Comparison of ENCODE assay signal across 15 mouse cellular contexts in the genomic region with DNA sequence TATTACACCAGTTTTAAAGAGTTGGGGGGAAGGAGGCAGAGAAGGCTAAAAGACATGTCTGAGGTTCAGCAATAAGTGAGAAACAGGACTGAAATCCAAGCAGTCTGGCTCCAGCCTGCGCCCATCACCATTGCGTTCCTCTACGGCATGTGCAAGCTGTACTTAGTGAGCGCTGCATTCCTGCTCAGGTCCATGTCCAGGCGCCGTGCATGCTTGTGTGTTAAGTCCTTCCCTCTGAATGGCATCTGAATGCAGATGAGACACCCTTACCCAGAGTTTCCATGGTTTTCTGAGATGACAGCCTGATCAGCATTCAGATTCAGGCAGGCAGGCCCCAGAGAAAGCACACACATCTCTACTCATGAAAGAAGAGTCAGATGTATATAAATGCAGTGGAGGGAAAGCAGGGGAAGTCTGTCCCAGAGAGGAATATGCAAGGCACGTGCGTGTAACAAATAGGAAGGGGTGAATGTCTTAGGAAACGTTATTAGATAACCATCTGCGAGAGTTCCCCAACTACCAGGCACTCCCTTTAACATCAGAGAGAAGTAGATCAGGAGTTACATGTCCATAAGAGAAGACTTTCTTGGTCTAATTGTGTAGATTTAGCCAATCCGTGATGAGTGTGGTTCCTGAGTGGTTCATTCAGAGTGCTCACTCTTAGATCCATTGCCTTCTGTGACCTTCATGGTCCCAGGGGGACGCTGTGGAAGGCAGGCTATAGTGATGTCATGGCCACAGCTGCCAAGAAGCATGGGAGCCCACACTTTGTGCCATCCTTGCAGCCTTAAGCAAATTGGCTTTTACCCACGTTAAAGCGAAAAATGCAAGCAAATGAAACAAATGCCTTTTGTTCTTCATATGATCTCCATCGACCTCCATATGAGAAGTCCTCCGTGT.
DNase-seq lines count a peak whose midpoint lies in the region; ATAC-seq and TF ChIP-seq lines count a peak whose summit lies in the region.
"Had no signal": no experiment of that assay in that cellular context is flagged by ENCODE, and none has a peak within 500 bp of the region (broad histone marks: within the 10 kb centered on the region; RNA-seq: fewer than 3 reads in every experiment).

No protein-coding gene starts in this region.

- no peaks in the 10 kb centered on the region for H3K36me3 ChIP-seq in embryonic facial prominence, embryonic 11.5 days (replicated peaks; ENCODE audit: control insufficient read depth, insufficient read depth, low read depth, low read length)
- H3K36me3 ChIP-seq in embryonic facial prominence, embryonic 10.5 days (replicated peaks) = no peaks in the 10 kb centered on the region
- H3K36me3 ChIP-seq in embryonic facial prominence, embryonic 12.5 days = no peaks in the 10 kb centered on the region
- H3K36me3 ChIP-seq in hindbrain, embryonic 13.5 days = no peaks in the 10 kb centered on the region
- no peaks in the 10 kb centered on the region for H3K36me3 ChIP-seq in midbrain, postnatal 0 days (ENCODE audit: insufficient read depth, low read length)
- H3K36me3 ChIP-seq in intestine, postnatal 0 days (ENCODE audit: control insufficient read depth, insufficient read depth) = no peaks in the 10 kb centered on the region
- H3K36me3 ChIP-seq: kidney, embryonic 15.5 days; liver, embryonic 12.5 days had no signal

- no peaks in the 10 kb centered on the region for H3K9me3 ChIP-seq in embryonic facial prominence, embryonic 11.5 days (replicated peaks; ENCODE audit: control insufficient read depth, low read length)
- H3K9me3 ChIP-seq in embryonic facial prominence, embryonic 10.5 days = no peaks in the 10 kb centered on the region
- peaks cover under 1% of the 10 kb centered on the region; the same call in 1 of the 2 replicates for H3K9me3 ChIP-seq in embryonic facial prominence, embryonic 12.5 days
- H3K9me3 ChIP-seq in hindbrain, embryonic 13.5 days = no peaks in the 10 kb centered on the region
- H3K9me3 ChIP-seq in midbrain, postnatal 0 days (ENCODE audit: low read length) = no peaks in the 10 kb centered on the region
- H3K9me3 ChIP-seq in intestine, postnatal 0 days (ENCODE audit: control insufficient read depth) = no peaks in the 10 kb centered on the region
- H3K9me3 ChIP-seq: kidney, embryonic 15.5 days had no signal

- no peaks in the 10 kb centered on the region for H3K27me3 ChIP-seq in embryonic facial prominence, embryonic 11.5 days (ENCODE audit: control insufficient read depth, insufficient read depth, low read length)
- H3K27me3 ChIP-seq in embryonic facial prominence, embryonic 10.5 days (replicated peaks; ENCODE audit: low read depth, poor library complexity, severe bottlenecking) = no peaks in the 10 kb centered on the region
- no peaks in the 10 kb centered on the region for H3K27me3 ChIP-seq in embryonic facial prominence, embryonic 12.5 days
- no peaks in the 10 kb centered on the region for H3K27me3 ChIP-seq in hindbrain, embryonic 13.5 days
- H3K27me3 ChIP-seq in midbrain, postnatal 0 days (ENCODE audit: insufficient read depth, low read length) = no peaks in the 10 kb centered on the region
- H3K27me3 ChIP-seq in intestine, postnatal 0 days (replicated peaks; ENCODE audit: control insufficient read depth, insufficient read depth, low read length) = no peaks in the 10 kb centered on the region
- H3K27me3 ChIP-seq: kidney, embryonic 15.5 days; liver, embryonic 12.5 days had no signal

- 69% methylated on average over 16 of the region's 16 CpGs for WGBS in embryonic facial prominence, embryonic 11.5 days
- 81% methylated on average over 16 of the region's 16 CpGs for WGBS in embryonic facial prominence, embryonic 10.5 days
- 74% methylated on average over 16 of the region's 16 CpGs for WGBS in embryonic facial prominence, embryonic 12.5 days
- WGBS in hindbrain, embryonic 13.5 days = 41% methylated on average over 16 of the region's 16 CpGs
- WGBS in midbrain, postnatal 0 days = 43% methylated on average over 16 of the region's 16 CpGs
- 85% methylated on average over 16 of the region's 16 CpGs for WGBS in intestine, postnatal 0 days

- TF ChIP-seq CTCF in midbrain, postnatal 0 days (IDR thresholded peaks at IDR 0.05) = no peak
- no peak for TF ChIP-seq CTCF in intestine, postnatal 0 days (IDR thresholded peaks at IDR 0.05; ENCODE audit: low read depth)

- 0 out of 2 replicates have a peak, but pooled peaks have one; percentile 16 for ATAC-seq in embryonic facial prominence, embryonic 11.5 days (replicated peaks; ENCODE audit: insufficient number of reproducible peaks, low FRiP score, low TSS enrichment, low read depth)
- ATAC-seq in embryonic facial prominence, embryonic 12.5 days (ENCODE audit: insufficient number of reproducible peaks, insufficient read depth, low FRiP score, low TSS enrichment) = no peak
- ATAC-seq in hindbrain, embryonic 13.5 days (ENCODE audit: low FRiP score) = peak; percentile 53; the same call in 1 of the 2 replicates
- no peak; the same call in 1 of the 2 replicates for ATAC-seq in midbrain, postnatal 0 days (ENCODE audit: low FRiP score)
- ATAC-seq in intestine, postnatal 0 days = no peak
- ATAC-seq: liver, embryonic 12.5 days had no signal

- DNase-seq in embryonic facial prominence, embryonic 11.5 days (ENCODE audit: low spot score) = no peak
- no peak for DNase-seq in embryonic facial prominence, embryonic 10.5 days (ENCODE audit: low spot score)
- DNase-seq in midbrain, postnatal 0 days (ENCODE audit: low spot score) = peak; percentile 54
- no peak for DNase-seq in frontal cortex, postnatal 10 days (ENCODE audit: low spot score in 2 of 2)
- no peak for DNase-seq in layer of hippocampus, postnatal 25 days (ENCODE audit: extremely low spot score in 1 of 2, low spot score in 1 of 2)
- DNase-seq: cerebellum, postnatal 14 days; gastrocnemius, postnatal 36 days; heart, postnatal 14 days; lung, postnatal 36 days; thymus, adult 18-20 months had no signal

- 0 out of 2 replicates have a peak overlapping the region, but pooled peaks have one; percentile 11 for H3K27ac ChIP-seq in embryonic facial prominence, embryonic 11.5 days (replicated peaks; ENCODE audit: low read depth, low read length)
- no peak overlapping the region; the same call in 1 of the 2 replicates for H3K27ac ChIP-seq in embryonic facial prominence, embryonic 10.5 days (replicated peaks)
- H3K27ac ChIP-seq in embryonic facial prominence, embryonic 12.5 days = 0 out of 2 replicates have a peak overlapping the region, but pooled peaks have one; percentile 24
- peak overlapping the region; percentile 89 for H3K27ac ChIP-seq in hindbrain, embryonic 13.5 days
- H3K27ac ChIP-seq in midbrain, postnatal 0 days (ENCODE audit: low read depth, low read length) = peak overlapping the region; percentile 33
- no peak overlapping the region for H3K27ac ChIP-seq in intestine, postnatal 0 days (ENCODE audit: low read depth, low read length)
- H3K27ac ChIP-seq: kidney, embryonic 15.5 days; liver, embryonic 12.5 days had no signal

- H3K4me2 ChIP-seq in embryonic facial prominence, embryonic 11.5 days (ENCODE audit: low read depth, low read length) = no peak overlapping the region
- no peak overlapping the region for H3K4me2 ChIP-seq in embryonic facial prominence, embryonic 12.5 days (replicated peaks)
- no peak overlapping the region for H3K4me2 ChIP-seq in hindbrain, embryonic 13.5 days
- H3K4me2 ChIP-seq in midbrain, postnatal 0 days (ENCODE audit: low read depth, low read length, poor library complexity, severe bottlenecking) = no peak overlapping the region
- no peak overlapping the region for H3K4me2 ChIP-seq in intestine, postnatal 0 days (replicated peaks; ENCODE audit: low read depth)
- H3K4me2 ChIP-seq: kidney, embryonic 15.5 days; liver, embryonic 12.5 days had no signal

- H3K4me1 ChIP-seq in embryonic facial prominence, embryonic 11.5 days (ENCODE audit: control insufficient read depth, insufficient read depth, low read length) = peaks cover 11% of the 10 kb centered on the region
- H3K4me1 ChIP-seq in embryonic facial prominence, embryonic 10.5 days = peaks cover 60% of the 10 kb centered on the region
- H3K4me1 ChIP-seq in embryonic facial prominence, embryonic 12.5 days = peaks cover 48% of the 10 kb centered on the region
- H3K4me1 ChIP-seq in hindbrain, embryonic 13.5 days (replicated peaks) = peaks cover 66% of the 10 kb centered on the region
- peaks cover 20% of the 10 kb centered on the region for H3K4me1 ChIP-seq in midbrain, postnatal 0 days (ENCODE audit: insufficient read depth, low read length)
- H3K4me1 ChIP-seq in intestine, postnatal 0 days (replicated peaks; ENCODE audit: control insufficient read depth, insufficient read depth, low read length) = no peaks in the 10 kb centered on the region
- H3K4me1 ChIP-seq: liver, embryonic 12.5 days had no signal

- H3K4me3 ChIP-seq in embryonic facial prominence, embryonic 11.5 days (ENCODE audit: low read depth, low read length) = no peak overlapping the region
- H3K4me3 ChIP-seq in embryonic facial prominence, embryonic 10.5 days = no peak overlapping the region
- H3K4me3 ChIP-seq in embryonic facial prominence, embryonic 12.5 days = no peak overlapping the region
- H3K4me3 ChIP-seq in hindbrain, embryonic 13.5 days = no peak overlapping the region
- no peak overlapping the region for H3K4me3 ChIP-seq in midbrain, postnatal 0 days (ENCODE audit: low read depth, low read length)
- H3K4me3 ChIP-seq in intestine, postnatal 0 days (ENCODE audit: low read depth, low read length) = no peak overlapping the region
- H3K4me3 ChIP-seq: kidney, embryonic 15.5 days; liver, embryonic 12.5 days had no signal

- no peak overlapping the region for H3K9ac ChIP-seq in embryonic facial prominence, embryonic 11.5 days (replicated peaks; ENCODE audit: low read length)
- H3K9ac ChIP-seq in embryonic facial prominence, embryonic 12.5 days = no peak overlapping the region
- H3K9ac ChIP-seq in hindbrain, embryonic 13.5 days = no peak overlapping the region
- H3K9ac ChIP-seq in midbrain, postnatal 0 days (replicated peaks; ENCODE audit: low read length, poor library complexity, severe bottlenecking) = no peak overlapping the region
- H3K9ac ChIP-seq in intestine, postnatal 0 days (ENCODE audit: low read depth, low read length) = no peak overlapping the region
- H3K9ac ChIP-seq: kidney, embryonic 15.5 days; liver, embryonic 12.5 days had no signal

Comparison
In these comparisons a context has a peak if more than half of its experiments do, and no peak if none do; other contexts are left out.
1. ATAC-seq: peak in embryonic facial prominence, embryonic 11.5 days (single experiment) and hindbrain, embryonic 13.5 days (single experiment); none in embryonic facial prominence, embryonic 12.5 days (single experiment), midbrain, postnatal 0 days (single experiment) and intestine, postnatal 0 days (single experiment).
2. H3K27ac ChIP-seq: peak in embryonic facial prominence, embryonic 11.5 days (single experiment), embryonic facial prominence, embryonic 12.5 days (single experiment), hindbrain, embryonic 13.5 days (single experiment) and midbrain, postnatal 0 days (single experiment); none in embryonic facial prominence, embryonic 10.5 days (single experiment) and intestine, postnatal 0 days (single experiment).